Mouse (Mus musculus) ES-E14 (cell line): Measurements from ENCODE around the gene Nprl3.

Source experiments
- CHD2 ChIP-seq: IDR thresholded peaks from 2 replicates; pipeline ENCODE4 v1.6.1; 2014; ENCODE audit warnings: mild to moderate bottlenecking, low read depth, low read length, inconsistent platforms
- HCFC1 ChIP-seq: IDR thresholded peaks from 2 replicates; pipeline ENCODE4 v1.6.1; 2012; ENCODE audit warnings: low read length, inconsistent platforms, borderline replicate concordance; ENCODE audit not compliant: insufficient read depth
- MAFK ChIP-seq: IDR thresholded peaks from 2 replicates; pipeline ENCODE4 v1.6.1; 2014; ENCODE audit warnings: mild to moderate bottlenecking, low read depth, low read length, inconsistent platforms; ENCODE audit not compliant: insufficient read depth
- ZC3H11A ChIP-seq: IDR thresholded peaks from 2 replicates; pipeline ENCODE4 v1.6.1; 2012; ENCODE audit warnings: low read depth, mild to moderate bottlenecking, inconsistent platforms, low read length, borderline replicate concordance
- ZNF384 ChIP-seq: IDR thresholded peaks from 2 replicates; pipeline ENCODE4 v1.6.1; 2012; ENCODE audit warnings: low read depth, low read length, inconsistent platforms

- TF ChIP-seq HCFC1 (no peak), CHD2 (no peak), ZNF384 (no peak), MAFK (no peak), ZC3H11A (no peak)
Measured at GRCm38 (mm10) chr11:32247068-32247467, 20.4 kb downstream of the Nprl3 start.
